Mouse (Mus musculus) testis, adult 2 months (tissue): ENCODE data around the gene Fbln7. TPM values are rescaled to one million over a fixed set of nuclear protein-coding genes. Genes with fewer than 3 reads are reported as not detected.

ENCODE experiments used
- H3K27ac ChIP-seq: fragments of 200-500 bp; 2 replicates; pipeline ENCODE4 v1.5.1; 2012; ENCODE audit warnings: low read depth, low read length; ENCODE audit not compliant: control insufficient read depth, insufficient read depth
- H3K27me3 ChIP-seq: fragments of 200-500 bp; 2 replicates; pipeline ENCODE4 v1.6.1; 2012; ENCODE audit warnings: mild to moderate bottlenecking, low read length, moderate library complexity; ENCODE audit not compliant: control insufficient read depth, insufficient read depth
- H3K36me3 ChIP-seq: fragments of 200-500 bp; 2 replicates; pipeline ENCODE4 v1.6.1; 2012; ENCODE audit warnings: mild to moderate bottlenecking, low read length; ENCODE audit not compliant: control insufficient read depth, insufficient read depth
- H3K4me1 ChIP-seq: fragments of 200-500 bp; 2 replicates; pipeline ENCODE4 v1.6.1; 2012; ENCODE audit warnings: low read length; ENCODE audit not compliant: control insufficient read depth, insufficient read depth
- H3K4me3 ChIP-seq: fragments of 200-500 bp; 2 replicates; pipeline ENCODE4 v1.5.1; 2012; ENCODE audit warnings: low read depth, mild to moderate bottlenecking, low read length, moderate library complexity, mixed read lengths; ENCODE audit not compliant: control insufficient read depth
- CTCF ChIP-seq: fragments of 200-500 bp; IDR thresholded peaks from 2 replicates; pipeline ENCODE4 v1.5.1; 2012; ENCODE audit warnings: low read depth, mild to moderate bottlenecking, inconsistent platforms, low read length, moderate library complexity; ENCODE audit not compliant: control insufficient read depth, insufficient read depth, insufficient replicate concordance
- POLR2A ChIP-seq: fragments of 200-500 bp; IDR thresholded peaks from 2 replicates; pipeline ENCODE4 v1.6.1; 2012; ENCODE audit warnings: low read depth, mild to moderate bottlenecking, inconsistent platforms, low read length, moderate library complexity; ENCODE audit not compliant: control insufficient read depth
- polyA plus RNA-seq: library from polyadenylated mRNA; depleted of rRNA; stranded (reverse); fragments of >200 nt; gene quantifications from 2 replicates; pipeline ENCODE4 v1.2.3, GENCODE M21; 2012; rRNA removed

Fbln7 gene
- polyA plus RNA-seq, 1 experiment = 0.20 TPM

GRCm38 (mm10) chr2:128943538-128944528, 81.1 kb downstream of the Fbln7 start, which contains the start of gene Zc3h8:
Gene Zc3h8, minus strand, starts transcription at chr2:128944077.
- no peaks in the 10 kb centered on the region for H3K36me3 ChIP-seq
- TF ChIP-seq POLR2A (peak; percentile 84), CTCF (no peak)
- H3K27ac ChIP-seq = peak within 1 kb of the TSS; percentile 85
- peak within 1 kb of the TSS; percentile 91 for H3K4me3 ChIP-seq
- no peaks in the 10 kb centered on the region for H3K27me3 ChIP-seq
- H3K4me1 ChIP-seq = peaks cover 2% of the 10 kb centered on the region; the same call in 1 of the 2 replicates

Other genes starting within 250 kb of the Fbln7 start
- gene Anapc1, start 175.6 kb upstream of the Fbln7 start, polyA plus RNA-seq = 29.5 and 29.9 TPM in 2 replicates
- 1.8 and 2.2 TPM in 2 replicates for gene Mertk, start 164.0 kb upstream of the Fbln7 start, polyA plus RNA-seq
- 5.2 and 6.5 TPM in 2 replicates for gene Tmem87b, start 44.9 kb upstream of the Fbln7 start, polyA plus RNA-seq
- 4.5 and 5.1 TPM in 2 replicates for gene Zc3h8, start 81.1 kb downstream of the Fbln7 start, polyA plus RNA-seq
- 2.5 and 3.1 TPM in 2 replicates for gene Zc3h6, start 104.4 kb downstream of the Fbln7 start, polyA plus RNA-seq
- 29.2 and 34.2 TPM in 2 replicates for gene Gm10762, start 104.7 kb downstream of the Fbln7 start, polyA plus RNA-seq
- 1.6 and 1.7 TPM in 2 replicates for gene Vinac1, start 185.2 kb downstream of the Fbln7 start, polyA plus RNA-seq
- gene Ttl, start 203.0 kb downstream of the Fbln7 start, polyA plus RNA-seq = 0.43 and 0.54 TPM in 2 replicates
- gene Polr1b, start 238.0 kb downstream of the Fbln7 start, polyA plus RNA-seq = 4.5 and 4.9 TPM in 2 replicates